Mouse (Mus musculus) intestine, embryonic 16.5 days (tissue): ENCODE measurements around the gene Sync. TPM values are rescaled to one million over a fixed set of nuclear protein-coding genes. Genes with fewer than 3 reads are reported as not detected.

ENCODE experiments used
- ATAC-seq: fragments of 200-750 bp; cut with Nextera tagmentation; 2 replicates; pipeline ENCODE4 v1.8.0; 2017; ENCODE audit warnings: moderate TSS enrichment, moderate library complexity
- H3K27ac ChIP-seq: fragments of 300-500 bp; sonication (generic); 2 replicates; pipeline ENCODE4 v1.5.1; 2014; ENCODE audit warnings: mild to moderate bottlenecking, low read length
- H3K27me3 ChIP-seq: fragments of 300-500 bp; sonication (generic); replicated peaks from 2 replicates; pipeline ENCODE4 v1.6.1; 2014; ENCODE audit warnings: low read length, control low read depth, mixed read lengths; ENCODE audit not compliant: control insufficient read depth, insufficient read depth
- H3K36me3 ChIP-seq: fragments of 300-500 bp; sonication (generic); 2 replicates; pipeline ENCODE4 v1.6.1; 2014; ENCODE audit warnings: low read length, control low read depth; ENCODE audit not compliant: control insufficient read depth, insufficient read depth
- H3K4me1 ChIP-seq: fragments of 300-500 bp; sonication (generic); 2 replicates; pipeline ENCODE4 v1.6.1; 2014; ENCODE audit warnings: low read length, control low read depth, mixed read lengths; ENCODE audit not compliant: control insufficient read depth, insufficient read depth
- H3K4me2 ChIP-seq: fragments of 300-500 bp; sonication (generic); 2 replicates; pipeline ENCODE4 v1.6.1; 2014; ENCODE audit warnings: low read depth, low read length, control low read depth
- H3K4me3 ChIP-seq: fragments of 300-500 bp; sonication (generic); 2 replicates; pipeline ENCODE4 v1.5.1; 2014; ENCODE audit warnings: mild to moderate bottlenecking, low read length
- H3K9ac ChIP-seq: fragments of 300-500 bp; sonication (generic); 2 replicates; pipeline ENCODE4 v1.6.1; 2014; ENCODE audit warnings: low read depth, low read length
- H3K9me3 ChIP-seq: fragments of 300-500 bp; sonication (generic); 2 replicates; pipeline ENCODE4 v1.6.1; 2016; ENCODE audit warnings: low read length, control low read depth; ENCODE audit not compliant: control insufficient read depth
- WGBS: fragments of 180-500 bp; shearing (Covaris S2); extraction: QIAGEN DNeasy Blood & Tissue Kit; methylation state at CpG from one replicate; pipeline ENCODE4 v1.1.7; 2014; 5-methylcytosine and 5-hydroxymethylcytosine counted together
- polyA plus RNA-seq: library from polyadenylated mRNA; unstranded; fragments of >200 nt; fragmentation: Nextera tagmentation; extraction: Ambion mirVana; gene quantifications from 2 replicates; pipeline ENCODE4 v1.2.1, GENCODE M21; 2015

The Sync gene
- polyA plus RNA-seq, 1 experiment from 2014 or later: 1.1 TPM

GRCm38 (mm10) chr4:129276453-129276865 lies 11.0 kb upstream of the Sync start:
- no peak overlapping the region for H3K27ac ChIP-seq
- under 1% methylated on average over 18 of the region's 18 CpGs for WGBS
- H3K36me3 ChIP-seq: no peaks in the 10 kb centered on the region
- no peak overlapping the region for H3K4me2 ChIP-seq
- no peaks in the 10 kb centered on the region for H3K27me3 ChIP-seq
- ATAC-seq: peak; percentile 63
- H3K9me3 ChIP-seq: no peaks in the 10 kb centered on the region
- H3K9ac ChIP-seq: no peak overlapping the region
- H3K4me1 ChIP-seq: peaks cover 4% of the 10 kb centered on the region
- H3K4me3 ChIP-seq: no peak overlapping the region

GRCm38 (mm10) chr4:129282786-129283185 lies 4.6 kb upstream of the Sync start:
- Histone ChIP-seq H3K9ac (no peak overlapping the region), H3K36me3 (no peaks in the 10 kb centered on the region), H3K9me3 (no peaks in the 10 kb centered on the region), H3K27me3 (peaks cover 8% of the 10 kb centered on the region; the same call in 1 of the 2 replicates), H3K4me3 (no peak overlapping the region), H3K4me1 (peaks cover 17% of the 10 kb centered on the region), H3K27ac (no peak overlapping the region), H3K4me2 (no peak overlapping the region)
- 76% methylated on average over 5 of the region's 5 CpGs for whole genome bisulfite sequencing
- ATAC-seq: no peak

- WGBS: 84% methylated on average over 5 of the region's 5 CpGs
- ATAC-seq: no peak
- no peak overlapping the region for H3K4me2 ChIP-seq
- no peaks in the 10 kb centered on the region for H3K9me3 ChIP-seq
- no peaks in the 10 kb centered on the region for H3K36me3 ChIP-seq
- H3K9ac ChIP-seq: no peak overlapping the region
- H3K27me3 ChIP-seq: peaks cover 8% of the 10 kb centered on the region; the same call in 1 of the 2 replicates
- H3K4me3 ChIP-seq: no peak overlapping the region
- H3K27ac ChIP-seq: no peak overlapping the region
- peaks cover 18% of the 10 kb centered on the region for H3K4me1 ChIP-seq
Measured at GRCm38 (mm10) chr4:129283226-129283625, 4.2 kb upstream of the Sync start.

- no peak for ATAC-seq
- Histone ChIP-seq H3K27me3 (peaks cover 8% of the 10 kb centered on the region; the same call in 1 of the 2 replicates), H3K4me2 (no peak overlapping the region), H3K9me3 (no peaks in the 10 kb centered on the region), H3K27ac (no peak overlapping the region), H3K36me3 (no peaks in the 10 kb centered on the region), H3K4me3 (no peak overlapping the region), H3K9ac (no peak overlapping the region), H3K4me1 (peaks cover 18% of the 10 kb centered on the region)
- WGBS: 80% methylated on average over 2 of the region's 2 CpGs
Measured at GRCm38 (mm10) chr4:129284685-129285084, 2.7 kb upstream of the Sync start.

GRCm38 (mm10) chr4:129286001-129286682 lies 1.3 kb upstream of the Sync start:
- 53% methylated on average over 5 of the region's 5 CpGs for WGBS
- H3K9ac ChIP-seq: peak overlapping the region; percentile 24; the same call in 1 of the 2 replicates
- peaks cover 8% of the 10 kb centered on the region; the same call in 1 of the 2 replicates for H3K27me3 ChIP-seq
- H3K36me3 ChIP-seq: no peaks in the 10 kb centered on the region
- no peak overlapping the region; the same call in 1 of the 2 replicates for H3K4me3 ChIP-seq
- H3K27ac ChIP-seq: no peak overlapping the region
- peak overlapping the region; percentile 100 for H3K4me2 ChIP-seq
- peaks cover 18% of the 10 kb centered on the region for H3K4me1 ChIP-seq
- no peak for ATAC-seq
- H3K9me3 ChIP-seq: no peaks in the 10 kb centered on the region

GRCm38 (mm10) chr4:129286683-129287471 lies 540 bp upstream of the Sync start:
- H3K9ac ChIP-seq: peak overlapping the region; percentile 72
- peaks cover 8% of the 10 kb centered on the region; the same call in 1 of the 2 replicates for H3K27me3 ChIP-seq
- ATAC-seq: peak; percentile 62
- H3K4me2 ChIP-seq: peak overlapping the region; percentile 100
- H3K27ac ChIP-seq: no peak overlapping the region
- peak overlapping the region; percentile 61 for H3K4me3 ChIP-seq
- no peaks in the 10 kb centered on the region for H3K9me3 ChIP-seq
- no peaks in the 10 kb centered on the region for H3K36me3 ChIP-seq
- WGBS: 3% methylated on average over 28 of the region's 28 CpGs
- peaks cover 18% of the 10 kb centered on the region for H3K4me1 ChIP-seq

- H3K9ac ChIP-seq: peak overlapping the region; percentile 72
- WGBS: 45% methylated on average over 3 of the region's 3 CpGs
- peaks cover 18% of the 10 kb centered on the region for H3K4me1 ChIP-seq
- H3K4me3 ChIP-seq: peak overlapping the region; percentile 61; the same call in 1 of the 2 replicates
- peaks cover 8% of the 10 kb centered on the region; the same call in 1 of the 2 replicates for H3K27me3 ChIP-seq
- H3K27ac ChIP-seq: no peak overlapping the region
- peak overlapping the region; percentile 100 for H3K4me2 ChIP-seq
- H3K36me3 ChIP-seq: no peaks in the 10 kb centered on the region
- H3K9me3 ChIP-seq: no peaks in the 10 kb centered on the region
- ATAC-seq: 0 out of 2 replicates have a peak, but pooled peaks have one; percentile 26
Measured at GRCm38 (mm10) chr4:129288067-129288466, 650 bp downstream of the Sync start.

GRCm38 (mm10) chr4:129289671-129290070 lies 2.3 kb downstream of the Sync start:
- 90% methylated on average over 8 of the region's 8 CpGs for WGBS
- Histone ChIP-seq H3K27ac (no peak overlapping the region), H3K36me3 (no peaks in the 10 kb centered on the region), H3K4me3 (no peak overlapping the region), H3K27me3 (peaks cover 8% of the 10 kb centered on the region; the same call in 1 of the 2 replicates), H3K4me1 (peaks cover 18% of the 10 kb centered on the region), H3K4me2 (no peak overlapping the region), H3K9ac (no peak overlapping the region), H3K9me3 (no peaks in the 10 kb centered on the region)
- ATAC-seq: no peak

- no peak overlapping the region for H3K9ac ChIP-seq
- WGBS: 64% methylated on average over 7 of the region's 7 CpGs
- no peaks in the 10 kb centered on the region for H3K36me3 ChIP-seq
- H3K27me3 ChIP-seq: no peaks in the 10 kb centered on the region
- no peak overlapping the region for H3K4me3 ChIP-seq
- ATAC-seq: no peak
- no peaks in the 10 kb centered on the region for H3K9me3 ChIP-seq
- no peak overlapping the region for H3K27ac ChIP-seq
- H3K4me1 ChIP-seq: peaks cover 3% of the 10 kb centered on the region; the same call in 1 of the 2 replicates
- no peak overlapping the region for H3K4me2 ChIP-seq
Measured at GRCm38 (mm10) chr4:129292831-129293230, 5.4 kb downstream of the Sync start.
